Mouse (Mus musculus) lung, postnatal 0 days (tissue): ENCODE data around the gene Nadk2.

Source experiments
- CTCF ChIP-seq: IDR thresholded peaks from 2 replicates; pipeline ENCODE4 v1.5.1; 2016; ENCODE audit warnings: antibody characterized with exemption, mild to moderate bottlenecking
- EP300 ChIP-seq: IDR thresholded peaks from 2 replicates; pipeline ENCODE4 v1.6.1; 2016; ENCODE audit warnings: antibody characterized with exemption, mild to moderate bottlenecking, control low read depth

DNA sequence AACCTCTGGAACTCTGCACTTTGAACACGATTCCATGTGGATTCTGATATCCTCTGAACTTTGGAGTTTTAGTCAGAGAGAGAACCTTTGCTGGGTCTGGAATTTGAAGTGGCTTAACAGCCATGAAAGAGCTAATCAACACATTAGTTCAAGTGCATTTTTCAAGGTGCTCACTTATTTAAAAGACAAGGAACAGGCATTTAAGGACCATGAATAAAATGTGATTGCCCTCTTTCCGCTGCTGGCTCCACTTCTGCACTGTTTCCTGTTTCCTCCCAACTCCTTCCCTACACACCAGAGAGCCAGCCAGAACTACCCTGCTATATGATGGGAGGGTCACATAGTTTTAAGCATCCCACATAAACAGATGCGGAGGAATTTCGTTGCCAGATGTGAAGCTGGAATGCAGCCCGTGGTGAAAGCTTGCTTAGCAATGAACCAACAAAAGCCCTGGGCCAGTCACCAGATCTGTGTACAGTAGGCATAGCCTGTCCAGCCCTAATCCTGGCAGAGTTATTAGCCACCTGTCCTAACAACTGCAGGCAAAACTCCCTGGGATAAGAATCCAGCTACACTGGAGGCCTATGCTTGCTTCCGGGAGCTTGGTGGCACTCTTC, 63.9 kb downstream of the Nadk2 start:
- peak; percentile 52; the same call in 1 of the 2 replicates for TF ChIP-seq EP300
- no peak for TF ChIP-seq CTCF
